Mouse (Mus musculus) thymus, postnatal 14 days (tissue): Measurements from ENCODE around the gene Srcap.
A peak's percentile ranks its signal among the peaks of the same experiment; 100 is the strongest.
"Not testable (repeated sequence)": the region's sequence is repeated elsewhere in the genome, so short reads cannot be mapped to it uniquely, and the experiment has no call there.

Experiments
- DNase-seq: peaks from one replicate; pipeline ENCODE4 v3.0.0; 2021

The Srcap gene

GRCm38 (mm10) chr7:127491846-127492245, 19.9 kb upstream of the Srcap start:
- no peak for DNase-seq

GRCm38 (mm10) chr7:127494648-127495047, 17.1 kb upstream of the Srcap start:
- DNase-seq, result no peak

GRCm38 (mm10) chr7:127497382-127497781, 14.4 kb upstream of the Srcap start:
- no peak for DNase-seq

- DNase-seq, result peak; percentile 76
These were observed 13.4 kb upstream of the Srcap start for GRCm38 (mm10) chr7:127498407-127498806.

GRCm38 (mm10) chr7:127508291-127508690, 3.5 kb upstream of the Srcap start:
- no peak for DNase-seq

GRCm38 (mm10) chr7:127509830-127510229, 2.0 kb upstream of the Srcap start:
- not testable (repeated sequence) for DNase-seq

- no peak for DNase-seq
These were observed 542 bp upstream of the Srcap start for GRCm38 (mm10) chr7:127511241-127511640.

GRCm38 (mm10) chr7:127512231-127513015, 640 bp downstream of the Srcap start:
- DNase-seq, result peak; percentile 98

GRCm38 (mm10) chr7:127513016-127513390, 1.2 kb downstream of the Srcap start:
- DNase-seq, result peak; percentile 26

GRCm38 (mm10) chr7:127513781-127514180, 2.0 kb downstream of the Srcap start:
- DNase-seq, result no peak

- no peak for DNase-seq
These were observed 4.1 kb downstream of the Srcap start for GRCm38 (mm10) chr7:127515846-127516245.

GRCm38 (mm10) chr7:127516344-127516743, 4.6 kb downstream of the Srcap start:
- DNase-seq, result no peak

GRCm38 (mm10) chr7:127519284-127519683, 7.5 kb downstream of the Srcap start, which contains the start of gene Gm42715:
Gm42715 (plus strand) TSS chr7:127519584.
- no peak for DNase-seq

GRCm38 (mm10) chr7:127541671-127542070, 29.9 kb downstream of the Srcap start:
- no peak for DNase-seq

GRCm38 (mm10) chr7:127549116-127549835, 37.5 kb downstream of the Srcap start:
- no peak for DNase-seq

GRCm38 (mm10) chr7:127551558-127551957, 39.8 kb downstream of the Srcap start:
- no peak for DNase-seq

- no peak for DNase-seq
These were observed 48.8 kb downstream of the Srcap start for GRCm38 (mm10) chr7:127560580-127560979.

- DNase-seq, result no peak
These were observed 49.6 kb downstream of the Srcap start, which contains the start of gene Tmem265 for GRCm38 (mm10) chr7:127561340-127561858. Tmem265 (plus strand) TSS chr7:127561390.

GRCm38 (mm10) chr7:127564381-127565150, 52.8 kb downstream of the Srcap start:
- DNase-seq, result no peak

GRCm38 (mm10) chr7:127572895-127573471, 61.2 kb downstream of the Srcap start, which contains the start of gene Phkg2:
Phkg2 (plus strand) TSS chr7:127573340.
- DNase-seq, result peak; percentile 90

GRCm38 (mm10) chr7:127573503-127574008, 61.8 kb downstream of the Srcap start:
- DNase-seq, result peak; percentile 52

- DNase-seq, result no peak
These were observed 62.3 kb downstream of the Srcap start for GRCm38 (mm10) chr7:127574115-127574514.
